Mouse (Mus musculus): ENCODE data around the gene Rptor.

DNA sequence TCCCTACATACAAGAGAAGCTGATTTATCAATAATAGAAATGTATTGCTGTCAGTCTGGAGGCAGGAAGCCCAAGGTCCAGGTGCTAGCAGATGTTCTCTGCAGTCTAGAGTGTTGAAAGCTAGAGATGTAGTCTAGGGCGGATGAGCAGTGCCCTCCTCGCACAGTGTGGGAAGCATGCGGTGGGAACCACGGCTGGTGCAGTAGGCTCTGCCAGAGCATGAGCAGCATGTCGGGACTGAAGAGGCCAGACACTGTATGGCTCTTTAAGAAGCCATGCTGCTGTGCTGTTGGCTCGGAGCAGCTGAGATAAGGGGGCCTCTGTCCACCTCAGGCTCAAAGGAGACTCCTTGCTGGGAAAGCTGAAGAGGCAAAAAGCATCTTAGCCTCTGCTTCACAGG, 164.8 kb downstream of the Rptor start:
- no peak for TF ChIP-seq CTCF (IDR thresholded peaks at IDR 0.05; ENCODE audit: insufficient read depth, low read length)
- TF ChIP-seq POLR2A (IDR thresholded peaks at IDR 0.05; ENCODE audit: borderline replicate concordance, extremely low read depth, low read depth, low read length), result no peak
